Mouse (Mus musculus): ENCODE data around the gene Tnfrsf13c. TPM values are rescaled to one million over a fixed set of nuclear protein-coding genes. Genes with fewer than 3 reads are reported as not detected.

Gene Tnfrsf13c
- polyA plus RNA-seq, 1 experiment from 2014 or later: 0.15 TPM

DNA sequence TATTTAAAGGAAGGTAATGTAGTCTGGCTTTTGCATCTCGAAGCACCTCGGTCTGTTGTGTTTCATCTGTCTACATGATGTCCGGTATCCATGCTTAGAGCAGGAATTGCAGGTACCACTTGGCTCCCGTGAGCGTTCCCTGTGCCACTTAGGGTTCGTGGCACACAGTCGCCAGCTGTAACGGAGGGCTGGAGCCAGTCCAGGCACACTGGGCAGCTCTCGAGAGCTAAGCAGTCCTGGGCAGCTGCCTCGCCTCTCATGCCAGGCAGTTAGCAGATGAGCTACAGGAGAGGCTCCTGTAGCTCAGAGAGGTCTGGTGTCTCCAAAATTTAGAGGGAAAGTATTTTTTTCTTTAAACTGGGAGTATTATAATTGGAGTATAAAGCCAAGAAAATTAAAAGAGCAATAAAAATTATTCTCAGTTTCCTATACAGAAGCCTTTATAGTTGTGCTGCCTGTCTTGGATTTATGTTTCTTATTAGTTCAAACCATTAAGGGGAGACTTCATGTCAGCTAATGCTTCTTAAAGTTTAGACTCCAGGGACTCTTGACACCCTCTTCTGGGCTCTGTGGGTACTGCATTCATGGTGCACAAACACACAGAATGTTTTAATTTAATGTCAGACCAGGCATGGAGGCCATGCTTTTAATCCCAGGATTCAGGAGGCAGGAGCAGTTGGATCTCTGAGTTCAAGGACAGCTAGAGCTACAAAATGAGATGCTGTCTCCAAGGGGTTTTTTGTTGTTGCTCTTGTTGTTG lies 35.5 kb downstream of the Tnfrsf13c start:
- Histone ChIP-seq H3K9me3 (no peaks in the 10 kb centered on the region), H3K27ac (replicated peaks) (no peak overlapping the region), H3K4me2 (no peak overlapping the region), H3K9ac (no peak overlapping the region), H3K4me1 (peaks cover 44% of the 10 kb centered on the region), H3K4me3 (no peak overlapping the region), H3K36me3 (peaks cover 87% of the 10 kb centered on the region), H3K27me3 (replicated peaks) (peaks cover 22% of the 10 kb centered on the region; the same call in 1 of the 2 replicates)
- no peak for ATAC-seq (ENCODE audit: extremely low read depth, insufficient number of reproducible peaks, low FRiP score, low TSS enrichment)
- 91% methylated on average over 10 of the region's 10 CpGs for WGBS

DNA sequence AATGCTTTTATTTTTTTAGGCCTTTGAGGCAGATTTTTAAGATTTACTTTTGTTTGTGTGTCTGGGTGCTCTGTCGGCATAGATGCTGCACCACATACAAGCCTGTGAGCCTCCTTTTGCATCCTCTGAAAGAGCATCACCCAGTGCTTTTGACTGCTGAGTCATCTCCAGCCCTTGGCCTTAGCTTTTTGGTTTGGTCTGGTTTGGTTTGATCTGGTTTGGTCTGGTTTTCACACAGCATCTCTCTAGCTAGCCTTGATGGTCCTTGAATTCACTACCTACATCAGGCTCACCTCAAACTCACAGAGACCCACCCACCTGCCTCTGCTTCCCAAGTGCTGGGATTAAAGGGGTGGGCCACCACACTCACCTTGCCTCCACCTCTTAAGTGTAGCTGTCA lies 36.2 kb downstream of the Tnfrsf13c start:
- Histone ChIP-seq H3K9ac (no peak overlapping the region), H3K27ac (replicated peaks) (no peak overlapping the region), H3K36me3 (peaks cover 87% of the 10 kb centered on the region), H3K27me3 (replicated peaks) (peaks cover 27% of the 10 kb centered on the region; the same call in 1 of the 2 replicates), H3K4me3 (no peak overlapping the region), H3K9me3 (no peaks in the 10 kb centered on the region), H3K4me2 (no peak overlapping the region), H3K4me1 (peaks cover 51% of the 10 kb centered on the region)
- no peak for ATAC-seq (ENCODE audit: extremely low read depth, insufficient number of reproducible peaks, low FRiP score, low TSS enrichment)
- WGBS: 95% methylated on average over 1 of the region's 1 CpGs

DNA sequence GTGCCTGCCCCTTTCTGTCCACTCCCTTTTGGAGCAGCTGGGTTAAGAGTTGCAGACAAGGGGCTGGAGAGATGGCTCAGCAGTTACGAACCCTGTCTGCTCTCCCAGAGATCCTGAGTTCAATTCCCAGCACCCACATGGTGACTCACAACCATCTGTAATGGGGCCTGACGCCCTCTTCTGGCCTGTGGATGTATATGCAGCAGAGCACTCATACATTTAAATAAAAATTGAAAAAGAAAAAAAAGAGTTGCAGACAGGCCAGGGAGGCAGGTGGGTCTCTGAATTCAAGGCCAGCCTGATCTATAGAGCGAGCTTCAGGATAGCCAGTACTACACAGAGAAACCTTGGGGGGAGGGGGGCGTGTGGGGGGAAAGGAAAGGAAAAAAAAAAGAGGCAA lies 36.8 kb downstream of the Tnfrsf13c start:
- no peak overlapping the region for H3K4me2 ChIP-seq
- H3K9ac ChIP-seq: no peak overlapping the region
- no peak overlapping the region for H3K4me3 ChIP-seq
- H3K9me3 ChIP-seq: peaks cover 2% of the 10 kb centered on the region; the same call in 1 of the 2 replicates
- no peak overlapping the region for H3K27ac ChIP-seq (replicated peaks)
- H3K36me3 ChIP-seq: peaks cover 87% of the 10 kb centered on the region
- ATAC-seq (ENCODE audit: extremely low read depth, insufficient number of reproducible peaks, low FRiP score, low TSS enrichment): no peak
- H3K27me3 ChIP-seq (replicated peaks): peaks cover 23% of the 10 kb centered on the region; the same call in 1 of the 2 replicates
- WGBS: 86% methylated on average over 4 of the region's 4 CpGs
- peaks cover 51% of the 10 kb centered on the region for H3K4me1 ChIP-seq

DNA sequence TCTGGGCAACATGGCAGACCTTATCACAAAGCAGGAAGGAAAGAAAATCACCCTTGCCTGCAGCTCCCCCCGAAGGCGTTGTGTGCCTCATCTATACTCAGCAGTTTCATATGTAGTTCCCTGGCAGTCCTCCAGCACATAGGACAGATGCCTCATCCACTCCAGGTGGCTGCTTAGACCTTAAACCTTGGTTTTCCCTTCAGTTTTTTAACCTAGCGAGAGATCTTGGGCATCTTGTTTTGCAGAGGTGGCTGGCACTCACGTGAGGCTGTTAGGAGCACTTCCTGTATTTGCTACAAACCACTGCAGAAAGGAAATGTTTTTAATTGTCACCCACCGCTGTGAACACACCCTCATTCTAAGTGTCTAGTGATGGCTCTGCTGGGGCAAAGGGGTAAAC lies 37.2 kb downstream of the Tnfrsf13c start:
- Histone ChIP-seq H3K36me3 (peaks cover 87% of the 10 kb centered on the region), H3K27me3 (replicated peaks) (peaks cover 23% of the 10 kb centered on the region; the same call in 1 of the 2 replicates), H3K27ac (replicated peaks) (peak overlapping the region; percentile 77), H3K4me1 (peaks cover 54% of the 10 kb centered on the region), H3K9me3 (peaks cover 7% of the 10 kb centered on the region; the same call in 1 of the 2 replicates), H3K4me2 (peak overlapping the region; percentile 32), H3K4me3 (no peak overlapping the region), H3K9ac (no peak overlapping the region)
- 56% methylated on average over 5 of the region's 5 CpGs for WGBS
- ATAC-seq (ENCODE audit: extremely low read depth, insufficient number of reproducible peaks, low FRiP score, low TSS enrichment): no peak

DNA sequence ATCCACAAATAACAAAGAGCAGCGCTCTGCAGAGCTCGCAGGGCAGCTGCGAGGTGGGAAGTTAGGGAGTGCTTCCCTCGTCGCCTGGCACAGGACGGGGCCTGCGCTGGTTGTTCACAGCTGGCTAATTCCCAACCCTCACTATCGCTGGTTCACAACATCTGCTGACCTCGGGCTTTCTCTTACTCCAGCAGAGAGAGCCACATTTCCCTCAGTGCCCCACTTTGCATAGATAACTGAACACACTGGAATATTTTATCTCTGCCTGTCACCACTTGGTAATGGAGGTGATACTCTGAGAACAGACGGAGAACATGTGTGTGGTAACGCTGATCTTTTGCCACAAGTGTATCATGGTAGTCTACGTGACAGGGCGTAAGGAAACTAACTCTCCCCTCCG lies 38.0 kb downstream of the Tnfrsf13c start:
- Histone ChIP-seq H3K4me1 (peaks cover 62% of the 10 kb centered on the region), H3K36me3 (peaks cover 87% of the 10 kb centered on the region), H3K27ac (replicated peaks) (peak overlapping the region; percentile 77), H3K4me3 (no peak overlapping the region), H3K27me3 (replicated peaks) (peaks cover 22% of the 10 kb centered on the region; the same call in 1 of the 2 replicates), H3K9ac (peak overlapping the region; percentile 37; the same call in 1 of the 2 replicates), H3K4me2 (peak overlapping the region; percentile 32), H3K9me3 (peaks cover 7% of the 10 kb centered on the region; the same call in 1 of the 2 replicates)
- WGBS: 14% methylated on average over 14 of the region's 14 CpGs
- ATAC-seq (ENCODE audit: extremely low read depth, insufficient number of reproducible peaks, low FRiP score, low TSS enrichment): peak; percentile 49; the same call in 1 of the 2 replicates

DNA sequence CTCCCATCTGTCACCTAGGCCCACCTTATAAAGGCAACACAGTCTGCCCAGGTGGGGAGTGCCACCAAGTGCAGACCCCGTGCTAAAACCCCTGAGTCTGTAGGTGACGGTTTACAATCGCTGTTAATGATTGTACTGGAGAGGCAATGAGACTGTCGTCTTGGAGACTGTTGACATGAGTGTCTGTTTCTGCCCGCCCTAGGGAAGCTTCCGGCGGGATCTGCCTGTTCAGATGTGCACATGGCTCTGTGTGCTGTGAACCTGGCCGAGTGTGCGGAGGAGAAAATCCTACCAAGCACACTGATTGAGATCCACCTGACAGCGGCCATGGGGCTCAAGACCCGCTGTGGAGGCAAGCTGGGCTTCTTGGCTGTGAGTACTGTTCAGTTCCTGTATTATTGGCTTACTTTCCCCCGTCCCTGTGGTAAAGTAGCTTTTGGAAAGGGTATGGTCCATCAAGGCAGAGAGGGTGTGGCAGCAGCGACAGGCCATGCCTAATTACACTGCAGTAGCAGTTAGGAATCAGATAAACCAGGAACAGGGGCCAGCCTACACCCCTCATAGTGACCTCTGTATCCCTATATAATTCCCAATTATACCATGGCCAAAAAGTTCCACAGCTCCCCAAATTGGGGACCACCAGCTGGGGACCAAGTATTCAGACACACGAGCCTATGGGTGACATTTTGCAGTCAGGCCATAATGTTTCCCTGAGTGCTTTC lies 38.9 kb downstream of the Tnfrsf13c start:
- ATAC-seq (ENCODE audit: extremely low read depth, insufficient number of reproducible peaks, low FRiP score, low TSS enrichment): no peak
- Histone ChIP-seq H3K4me3 (no peak overlapping the region), H3K27me3 (replicated peaks) (0 out of 2 replicates have a peak, but pooled peaks cover 17% of the 10 kb centered on the region), H3K36me3 (peaks cover 89% of the 10 kb centered on the region), H3K9ac (peak overlapping the region; percentile 37; the same call in 1 of the 2 replicates), H3K27ac (replicated peaks) (peak overlapping the region; percentile 77), H3K4me2 (peak overlapping the region; percentile 32), H3K9me3 (peaks cover 7% of the 10 kb centered on the region; the same call in 1 of the 2 replicates), H3K4me1 (peaks cover 71% of the 10 kb centered on the region)
- WGBS: 77% methylated on average over 14 of the region's 14 CpGs

DNA sequence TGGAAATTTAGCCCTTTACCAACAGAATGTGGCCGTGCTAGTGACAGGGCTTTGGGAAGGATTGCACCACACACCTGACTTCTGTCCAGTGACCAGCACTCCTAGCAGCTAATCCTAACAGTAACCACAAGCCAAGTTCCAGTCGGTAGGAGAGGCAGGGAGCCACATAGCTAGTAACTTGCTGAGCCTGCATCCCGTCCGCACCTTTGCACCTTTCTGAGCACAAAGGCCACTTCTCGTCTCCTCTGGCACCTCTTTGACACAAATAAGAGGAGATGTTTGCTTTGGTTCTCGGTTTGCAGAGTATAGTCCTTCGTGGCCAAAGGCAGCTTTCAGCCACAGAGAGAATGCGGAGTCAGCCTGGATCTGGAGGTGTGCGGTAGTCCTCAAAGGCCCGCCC lies 39.5 kb downstream of the Tnfrsf13c start:
- Histone ChIP-seq H3K9me3 (peaks cover 7% of the 10 kb centered on the region; the same call in 1 of the 2 replicates), H3K27me3 (replicated peaks) (0 out of 2 replicates have a peak, but pooled peaks cover 16% of the 10 kb centered on the region), H3K27ac (replicated peaks) (peak overlapping the region; percentile 51), H3K4me3 (no peak overlapping the region), H3K36me3 (peaks cover 90% of the 10 kb centered on the region), H3K4me2 (peak overlapping the region; percentile 38; the same call in 1 of the 2 replicates), H3K4me1 (peaks cover 70% of the 10 kb centered on the region), H3K9ac (no peak overlapping the region)
- no peak for ATAC-seq (ENCODE audit: extremely low read depth, insufficient number of reproducible peaks, low FRiP score, low TSS enrichment)
- WGBS: 73% methylated on average over 10 of the region's 10 CpGs

DNA sequence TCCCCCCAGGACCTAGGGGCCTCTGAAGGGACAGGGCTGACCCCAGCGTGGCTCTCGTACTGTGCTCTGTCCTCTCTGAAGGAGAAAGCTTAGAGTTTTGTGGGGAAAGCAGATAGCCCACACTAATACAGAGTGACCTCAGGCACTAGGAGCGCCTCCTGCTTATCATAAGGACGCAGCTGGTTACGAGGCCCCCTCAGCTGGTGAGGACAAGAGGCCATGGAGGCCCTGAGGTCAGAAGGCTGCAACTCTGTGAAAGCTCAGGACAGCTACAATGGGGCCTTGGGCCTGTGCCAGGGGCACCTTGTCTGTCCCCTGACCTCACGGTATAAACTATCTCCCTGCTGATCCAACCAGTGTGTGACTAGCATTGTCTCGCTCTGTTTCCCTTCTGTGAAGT lies 40.0 kb downstream of the Tnfrsf13c start:
- H3K4me1 ChIP-seq: peaks cover 67% of the 10 kb centered on the region
- 29% methylated on average over 7 of the region's 7 CpGs for WGBS
- no peak overlapping the region for H3K4me3 ChIP-seq
- H3K9me3 ChIP-seq: peaks cover 7% of the 10 kb centered on the region; the same call in 1 of the 2 replicates
- H3K36me3 ChIP-seq: peaks cover 90% of the 10 kb centered on the region
- peak overlapping the region; percentile 38 for H3K4me2 ChIP-seq
- H3K27ac ChIP-seq (replicated peaks): peak overlapping the region; percentile 51
- peak; percentile 59; the same call in 1 of the 2 replicates for ATAC-seq (ENCODE audit: extremely low read depth, insufficient number of reproducible peaks, low FRiP score, low TSS enrichment)
- peak overlapping the region; percentile 56 for H3K9ac ChIP-seq
- H3K27me3 ChIP-seq (replicated peaks): 0 out of 2 replicates have a peak, but pooled peaks cover 14% of the 10 kb centered on the region

DNA sequence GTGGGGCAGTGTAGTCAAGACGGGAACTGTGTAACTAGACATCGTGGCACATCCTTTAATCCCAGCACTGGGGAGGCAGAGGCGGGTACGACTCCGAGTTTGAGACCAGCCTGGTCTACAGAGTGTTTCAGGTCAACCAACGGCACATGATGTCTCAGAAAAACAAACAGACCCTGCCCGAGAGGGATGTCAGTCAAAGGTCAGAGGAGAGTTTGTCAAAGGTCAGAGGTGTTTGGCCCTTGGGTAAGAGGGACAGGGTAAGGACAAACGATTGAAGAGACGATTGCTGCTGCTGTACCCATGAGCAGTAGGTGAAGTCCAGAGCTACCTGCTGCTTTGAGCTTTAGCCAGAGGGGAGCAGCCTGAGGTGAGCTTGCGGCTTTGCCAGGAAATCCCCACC lies 40.6 kb downstream of the Tnfrsf13c start:
- Histone ChIP-seq H3K4me1 (peaks cover 67% of the 10 kb centered on the region), H3K36me3 (peaks cover 90% of the 10 kb centered on the region), H3K4me3 (no peak overlapping the region), H3K27me3 (replicated peaks) (0 out of 2 replicates have a peak, but pooled peaks cover 14% of the 10 kb centered on the region), H3K27ac (replicated peaks) (peak overlapping the region; percentile 51), H3K9ac (peak overlapping the region; percentile 56), H3K4me2 (peak overlapping the region; percentile 38), H3K9me3 (peaks cover 7% of the 10 kb centered on the region; the same call in 1 of the 2 replicates)
- 76% methylated on average over 10 of the region's 10 CpGs for WGBS
- no peak for ATAC-seq (ENCODE audit: extremely low read depth, insufficient number of reproducible peaks, low FRiP score, low TSS enrichment)

DNA sequence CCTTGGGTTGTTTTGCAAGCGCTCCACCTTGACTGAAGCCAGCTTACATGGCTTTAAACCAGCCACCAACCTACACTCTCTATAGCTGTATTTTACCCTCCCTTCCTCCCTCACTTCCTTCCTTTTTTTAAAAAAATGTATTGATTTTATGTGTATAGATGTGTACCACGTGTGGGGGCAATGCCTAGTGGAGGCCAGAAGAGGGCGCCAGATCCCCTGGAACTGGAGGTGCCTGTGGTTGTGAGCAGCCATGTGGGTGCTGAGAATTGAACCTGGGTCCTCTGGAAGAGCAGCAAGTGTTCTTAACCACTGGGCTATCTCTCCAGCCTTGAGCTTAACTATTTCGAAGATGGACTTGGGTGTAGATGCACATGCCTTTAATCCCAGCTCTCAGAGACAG lies 41.9 kb downstream of the Tnfrsf13c start:
- Histone ChIP-seq H3K4me1 (peaks cover 66% of the 10 kb centered on the region), H3K27me3 (replicated peaks) (0 out of 2 replicates have a peak, but pooled peaks cover 14% of the 10 kb centered on the region), H3K4me2 (no peak overlapping the region), H3K27ac (replicated peaks) (0 out of 2 replicates have a peak overlapping the region, but pooled peaks have one; percentile 16), H3K9me3 (peaks cover 7% of the 10 kb centered on the region; the same call in 1 of the 2 replicates), H3K9ac (no peak overlapping the region), H3K36me3 (peaks cover 90% of the 10 kb centered on the region), H3K4me3 (no peak overlapping the region)
- no peak for ATAC-seq (ENCODE audit: extremely low read depth, insufficient number of reproducible peaks, low FRiP score, low TSS enrichment)
- WGBS: 87% methylated on average over 4 of the region's 4 CpGs

DNA sequence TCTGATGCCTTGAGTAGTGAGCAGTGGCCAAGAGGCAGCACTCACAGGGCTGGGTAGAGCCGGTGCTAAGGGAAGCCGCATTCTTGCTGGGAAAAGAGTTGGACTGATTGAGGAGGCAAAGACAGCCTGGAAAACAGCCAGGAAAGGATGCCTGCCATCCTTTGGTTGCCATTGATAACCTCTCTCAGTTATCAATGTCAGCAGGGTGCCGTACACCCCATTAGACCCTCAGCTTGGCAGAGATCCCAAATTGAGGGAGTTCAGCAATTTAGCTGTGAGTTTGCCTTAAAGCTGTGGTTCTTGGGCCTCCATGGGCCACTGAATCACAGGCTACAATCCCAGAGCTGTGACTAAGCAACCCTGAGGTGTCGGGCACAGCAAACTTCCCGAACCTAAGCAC lies 43.0 kb downstream of the Tnfrsf13c start:
- no peak for ATAC-seq (ENCODE audit: extremely low read depth, insufficient number of reproducible peaks, low FRiP score, low TSS enrichment)
- peak overlapping the region; percentile 73 for H3K27ac ChIP-seq (replicated peaks)
- peaks cover 7% of the 10 kb centered on the region; the same call in 1 of the 2 replicates for H3K9me3 ChIP-seq
- no peak overlapping the region for H3K4me2 ChIP-seq
- 0 out of 2 replicates have a peak, but pooled peaks cover 11% of the 10 kb centered on the region for H3K27me3 ChIP-seq (replicated peaks)
- no peak overlapping the region for H3K9ac ChIP-seq
- no peak overlapping the region for H3K4me3 ChIP-seq
- peaks cover 93% of the 10 kb centered on the region for H3K36me3 ChIP-seq
- H3K4me1 ChIP-seq: peaks cover 55% of the 10 kb centered on the region
- WGBS: 37% methylated on average over 5 of the region's 5 CpGs

Measured in heart, embryonic 13.5 days (tissue).